Mouse (Mus musculus) CH12.LX (cell line): ENCODE results near the gene Olfr694.

Source experiments
- CHD1 ChIP-seq: IDR thresholded peaks from 2 replicates; pipeline ENCODE4 v1.6.1; 2012; ENCODE audit warnings: low read depth, low read length, improper control_type of control experiment, inconsistent platforms
- CTCF ChIP-seq, 2 experiments: IDR thresholded peaks in 1 of 2; conservative IDR thresholded peaks in 1 of 2; 2 replicates each; pipeline ENCODE4 v1.5.1; 2011 to 2012; ENCODE audit warnings: low read depth in 2 of 2, low read length in 2 of 2, improper control_type of control experiment in 1 of 2, inconsistent platforms in 1 of 2, mild to moderate bottlenecking in 1 of 2, moderate library complexity in 1 of 2
- EP300 ChIP-seq: IDR thresholded peaks from 2 replicates; pipeline ENCODE4 v1.6.1; 2011; ENCODE audit warnings: low read length, improper control_type of control experiment
- ETS1 ChIP-seq: conservative IDR thresholded peaks from 2 replicates; pipeline ENCODE4 v1.6.1; 2012; ENCODE audit warnings: low read depth, mild to moderate bottlenecking, inconsistent platforms, low read length, improper control_type of control experiment, moderate library complexity
- HCFC1 ChIP-seq: IDR thresholded peaks from 2 replicates; pipeline ENCODE4 v1.6.1; 2012; ENCODE audit warnings: low read depth, mild to moderate bottlenecking, inconsistent platforms, low read length, improper control_type of control experiment
- POLR2A ChIP-seq: IDR thresholded peaks from 2 replicates; pipeline ENCODE4 v1.6.1; 2011; ENCODE audit warnings: low read depth, mild to moderate bottlenecking, improper control_type of control experiment, low read length
- POLR2AphosphoS2 ChIP-seq: IDR thresholded peaks from 2 replicates; pipeline ENCODE4 v1.6.1; 2011; ENCODE audit warnings: low read depth, low read length, improper control_type of control experiment
- RAD21 ChIP-seq: IDR thresholded peaks from 2 replicates; pipeline ENCODE4 v1.6.1; 2011; ENCODE audit warnings: low read depth, mild to moderate bottlenecking, low read length, improper control_type of control experiment, moderate library complexity
- SMC3 ChIP-seq: IDR thresholded peaks from 2 replicates; pipeline ENCODE4 v1.6.1; 2011; ENCODE audit warnings: low read depth, low read length, improper control_type of control experiment
- TCF12 ChIP-seq: IDR thresholded peaks from 2 replicates; pipeline ENCODE4 v1.6.1; 2014; ENCODE audit warnings: low read depth, mild to moderate bottlenecking, inconsistent platforms, low read length, improper control_type of control experiment
- UBTF ChIP-seq: IDR thresholded peaks from 2 replicates; pipeline ENCODE4 v1.6.1; 2012; ENCODE audit warnings: low read depth, mild to moderate bottlenecking, inconsistent platforms, low read length, improper control_type of control experiment, moderate library complexity
- USF1 ChIP-seq: IDR thresholded peaks from 2 replicates; pipeline ENCODE4 v1.6.1; 2014; ENCODE audit warnings: low read depth, mild to moderate bottlenecking, inconsistent platforms, low read length, improper control_type of control experiment
- ZC3H11A ChIP-seq: IDR thresholded peaks from 2 replicates; pipeline ENCODE4 v1.6.1; 2012; ENCODE audit warnings: low read depth, mild to moderate bottlenecking, inconsistent platforms, low read length, improper control_type of control experiment
- ZKSCAN1 ChIP-seq: IDR thresholded peaks from 2 replicates; pipeline ENCODE4 v1.6.1; 2012; ENCODE audit warnings: low read depth, inconsistent platforms, low read length, improper control_type of control experiment, borderline replicate concordance

DNA sequence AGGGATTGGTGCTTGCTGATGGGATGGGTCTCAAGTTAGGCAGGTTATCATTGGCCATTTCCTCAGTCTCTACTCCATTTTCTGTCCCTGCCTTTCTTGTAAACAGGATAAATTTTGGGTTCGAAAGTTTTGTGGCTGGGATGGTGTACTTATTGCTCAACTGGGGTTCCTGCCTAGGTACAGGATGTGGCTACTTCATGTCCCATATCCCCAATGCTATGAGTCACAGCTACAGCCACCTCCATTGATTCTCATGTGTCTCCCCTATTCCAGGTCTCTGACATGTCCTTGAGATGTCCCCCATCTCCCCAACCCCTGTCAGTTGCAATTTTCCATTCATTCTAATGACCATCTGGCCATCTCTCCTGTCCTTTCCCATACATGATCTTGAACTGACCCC is 5.3 kb upstream of the Olfr694 start:
- no peak for TF ChIP-seq CTCF (conservative IDR thresholded peaks at IDR 0.05 in 1 of 2, IDR thresholded peaks at IDR 0.05 in 1 of 2; ENCODE audit: low read depth in 2 of 2, low read length in 2 of 2)
- no peak for TF ChIP-seq POLR2A
- TF ChIP-seq UBTF, result no peak
- TF ChIP-seq ETS1, result no peak
- TF ChIP-seq HCFC1, result no peak
- no peak for TF ChIP-seq EP300
- TF ChIP-seq CHD1, result no peak
- no peak for TF ChIP-seq TCF12
- no peak for TF ChIP-seq SMC3
- no peak for TF ChIP-seq ZC3H11A
- TF ChIP-seq POLR2AphosphoS2, result no peak
- no peak for TF ChIP-seq RAD21
- no peak for TF ChIP-seq ZKSCAN1
- no peak for TF ChIP-seq USF1
